Mouse (Mus musculus): ENCODE measurements at regions not wholly inside any gene's neighbourhood (a gene's known extent, or its start where the extent isn't known, plus 50 kb on each side); places are given as distances from the start of the nearest gene placed in this dataset.

- H3K4me1 ChIP-seq (ENCODE audit: control insufficient read depth, insufficient read depth, low read length) = no peaks in the 10 kb centered on the region
- no peak overlapping the region for H3K27ac ChIP-seq (ENCODE audit: insufficient read depth, low read depth, low read length)
- TF ChIP-seq POLR2A (IDR thresholded peaks at IDR 0.05; ENCODE audit: borderline replicate concordance, low read depth, low read length) (no peak), CTCF (IDR thresholded peaks at IDR 0.05; ENCODE audit: low read depth, low read length) (no peak)
- H3K4me3 ChIP-seq (ENCODE audit: insufficient read depth, low read length) = no peak overlapping the region
Observed at GRCm38 (mm10) chr15:56199336-56199735, 1278.1 kb downstream of the Slc22a22 start.

- Histone ChIP-seq H3K27ac (ENCODE audit: insufficient read depth, low read depth, low read length) (no peak overlapping the region), H3K4me1 (ENCODE audit: control insufficient read depth, insufficient read depth, low read length) (no peaks in the 10 kb centered on the region), H3K4me3 (ENCODE audit: insufficient read depth, low read length) (no peak overlapping the region)
- TF ChIP-seq POLR2A (IDR thresholded peaks at IDR 0.05; ENCODE audit: borderline replicate concordance, low read depth, low read length) = no peak
Observed at GRCm38 (mm10) chr15:56197425-56198201, 1279.8 kb downstream of the Slc22a22 start.

GRCm38 (mm10) chr15:56166236-56166635, 1311.2 kb downstream of the Slc22a22 start:
- no peak overlapping the region for H3K27ac ChIP-seq (ENCODE audit: insufficient read depth, low read depth, low read length)
- no peaks in the 10 kb centered on the region for H3K4me1 ChIP-seq (ENCODE audit: control insufficient read depth, insufficient read depth, low read length)
- TF ChIP-seq CTCF (IDR thresholded peaks at IDR 0.05; ENCODE audit: low read depth, low read length) (no peak), POLR2A (IDR thresholded peaks at IDR 0.05; ENCODE audit: borderline replicate concordance, low read depth, low read length) (no peak)
- H3K4me3 ChIP-seq (ENCODE audit: insufficient read depth, low read length) = no peak overlapping the region

GRCm38 (mm10) chr15:56158726-56159125, 1318.7 kb downstream of the Slc22a22 start:
- Histone ChIP-seq H3K4me3 (ENCODE audit: insufficient read depth, low read length) (no peak overlapping the region), H3K27ac (ENCODE audit: insufficient read depth, low read depth, low read length) (no peak overlapping the region), H3K4me1 (ENCODE audit: control insufficient read depth, insufficient read depth, low read length) (no peaks in the 10 kb centered on the region)
- TF ChIP-seq POLR2A (IDR thresholded peaks at IDR 0.05; ENCODE audit: borderline replicate concordance, low read depth, low read length) = no peak
- TF ChIP-seq CTCF (IDR thresholded peaks at IDR 0.05; ENCODE audit: low read depth, low read length) = no peak

- no peaks in the 10 kb centered on the region for H3K4me1 ChIP-seq (ENCODE audit: control insufficient read depth, insufficient read depth, low read length)
- H3K4me3 ChIP-seq (ENCODE audit: insufficient read depth, low read length) = no peak overlapping the region
- TF ChIP-seq POLR2A (IDR thresholded peaks at IDR 0.05; ENCODE audit: borderline replicate concordance, low read depth, low read length) = no peak
- TF ChIP-seq CTCF (IDR thresholded peaks at IDR 0.05; ENCODE audit: low read depth, low read length) = no peak
- H3K27ac ChIP-seq (ENCODE audit: insufficient read depth, low read depth, low read length) = no peak overlapping the region
Observed at GRCm38 (mm10) chr15:56139451-56139850, 1338.0 kb downstream of the Slc22a22 start.

- H3K4me3 ChIP-seq (ENCODE audit: insufficient read depth, low read length) = no peak overlapping the region
- H3K4me1 ChIP-seq (ENCODE audit: control insufficient read depth, insufficient read depth, low read length) = no peaks in the 10 kb centered on the region
- no peak for TF ChIP-seq CTCF (IDR thresholded peaks at IDR 0.05; ENCODE audit: low read depth, low read length)
- H3K27ac ChIP-seq (ENCODE audit: insufficient read depth, low read depth, low read length) = no peak overlapping the region
Observed at GRCm38 (mm10) chr15:56136420-56136970, 1340.9 kb downstream of the Slc22a22 start.

GRCm38 (mm10) chr15:56128029-56128428, 1349.4 kb downstream of the Slc22a22 start:
- no peak overlapping the region for H3K27ac ChIP-seq (ENCODE audit: insufficient read depth, low read depth, low read length)
- H3K4me3 ChIP-seq (ENCODE audit: insufficient read depth, low read length) = no peak overlapping the region
- TF ChIP-seq POLR2A (IDR thresholded peaks at IDR 0.05; ENCODE audit: borderline replicate concordance, low read depth, low read length) = no peak
- TF ChIP-seq CTCF (IDR thresholded peaks at IDR 0.05; ENCODE audit: low read depth, low read length) = no peak
- no peaks in the 10 kb centered on the region for H3K4me1 ChIP-seq (ENCODE audit: control insufficient read depth, insufficient read depth, low read length)

- no peak for TF ChIP-seq POLR2A (IDR thresholded peaks at IDR 0.05; ENCODE audit: borderline replicate concordance, low read depth, low read length)
- no peak for TF ChIP-seq CTCF (IDR thresholded peaks at IDR 0.05; ENCODE audit: low read depth, low read length)
- Histone ChIP-seq H3K4me3 (ENCODE audit: insufficient read depth, low read length) (no peak overlapping the region), H3K27ac (ENCODE audit: insufficient read depth, low read depth, low read length) (no peak overlapping the region), H3K4me1 (ENCODE audit: control insufficient read depth, insufficient read depth, low read length) (no peaks in the 10 kb centered on the region)
Observed at GRCm38 (mm10) chr15:56119287-56120065, 1357.9 kb downstream of the Slc22a22 start.

GRCm38 (mm10) chr15:56108313-56108712, 1369.1 kb downstream of the Slc22a22 start:
- Histone ChIP-seq H3K4me1 (ENCODE audit: control insufficient read depth, insufficient read depth, low read length) (no peaks in the 10 kb centered on the region), H3K27ac (ENCODE audit: insufficient read depth, low read depth, low read length) (no peak overlapping the region), H3K4me3 (ENCODE audit: insufficient read depth, low read length) (no peak overlapping the region)
- TF ChIP-seq POLR2A (IDR thresholded peaks at IDR 0.05; ENCODE audit: borderline replicate concordance, low read depth, low read length) = no peak
- TF ChIP-seq CTCF (IDR thresholded peaks at IDR 0.05; ENCODE audit: low read depth, low read length) = no peak

GRCm38 (mm10) chr15:56107719-56108118, 1369.7 kb downstream of the Slc22a22 start:
- no peaks in the 10 kb centered on the region for H3K4me1 ChIP-seq (ENCODE audit: control insufficient read depth, insufficient read depth, low read length)
- H3K27ac ChIP-seq (ENCODE audit: insufficient read depth, low read depth, low read length) = no peak overlapping the region
- H3K4me3 ChIP-seq (ENCODE audit: insufficient read depth, low read length) = no peak overlapping the region
- TF ChIP-seq POLR2A (IDR thresholded peaks at IDR 0.05; ENCODE audit: borderline replicate concordance, low read depth, low read length) (no peak), CTCF (IDR thresholded peaks at IDR 0.05; ENCODE audit: low read depth, low read length) (no peak)

Data from bone marrow macrophage, adult 2 months (primary cell).